Mouse (Mus musculus): ENCODE results near the gene Ccdc88a. TPM values are rescaled to one million over a fixed set of nuclear protein-coding genes. Genes with fewer than 3 reads are reported as not detected.

The Ccdc88a gene
- polyA plus RNA-seq (2015; fragmentation: Illumina TruSeq; extraction: RNeasy Lipid Tissue Mini Kit (QIAGEN cat#74804); ENCODE audit: low read depth, low replicate concordance), result 30.8 TPM

GRCm38 (mm10) chr11:29373396-29374273 is at the start of gene Ccdc88a:
Ccdc88a (plus strand) TSS chr11:29373658.

GRCm38 (mm10) chr11:29514682-29515412 is 141.4 kb downstream of the Ccdc88a start, which contains the start of gene Prorsd1:
Prorsd1 (minus strand) TSS chr11:29515033.

GRCm38 (mm10) chr11:29525988-29526794 is 152.7 kb downstream of the Ccdc88a start, which contains the start of gene Mtif2:
Mtif2 (plus strand) TSS chr11:29526408.

DNA sequence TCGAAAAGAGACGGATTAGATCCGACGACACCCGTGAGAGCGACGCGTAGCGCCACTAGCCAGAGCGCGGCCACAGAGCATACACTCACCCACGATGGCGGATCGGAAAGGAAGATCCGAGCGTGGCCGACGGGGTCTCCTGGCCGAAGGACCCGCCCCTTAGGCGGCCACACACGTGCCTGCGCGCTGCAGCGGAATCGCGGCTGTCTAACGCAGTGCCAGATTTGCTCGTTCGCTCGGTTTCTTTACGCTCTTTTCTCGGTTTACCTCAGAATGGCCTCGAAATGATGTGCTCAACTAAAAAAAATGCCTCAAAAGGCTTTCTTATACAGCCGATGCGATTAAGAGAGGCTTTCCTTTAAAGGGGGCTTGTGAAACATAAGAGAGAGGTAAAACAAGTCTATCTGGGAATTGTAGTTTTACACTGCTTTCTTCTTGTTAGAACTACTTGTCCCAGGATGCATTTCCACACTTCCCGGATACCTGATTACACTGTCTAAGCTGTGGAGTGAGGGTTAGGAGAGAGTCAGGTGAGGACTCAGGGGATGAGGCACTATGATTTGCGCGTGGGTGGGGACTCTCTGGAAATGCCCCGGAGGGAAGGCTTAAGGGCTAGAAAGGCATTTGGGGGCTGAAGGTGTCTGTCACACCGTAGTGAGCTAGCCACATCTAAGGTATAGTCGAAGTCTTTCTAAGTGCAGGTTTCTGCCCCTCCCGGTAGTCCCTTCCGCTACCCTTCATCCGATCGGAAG is 174.5 kb downstream of the Ccdc88a start, which contains the start of the genes Clhc1 and Rps27a:
Clhc1 (plus strand) TSS at position 199 of the 752 bp plus-strand sequence.
Rps27a (minus strand) TSS at position 358 of the 752 bp plus-strand sequence.

Other genes with a start within 250 kb of the Ccdc88a start
- gene Pnpt1, start 242.9 kb upstream of the Ccdc88a start, polyA plus RNA-seq (2015; fragmentation: Illumina TruSeq; extraction: RNeasy Lipid Tissue Mini Kit (QIAGEN cat#74804); ENCODE audit: low read depth, low replicate concordance), result 18.8 TPM
- 27.8 TPM for gene Ppp4r3b, start 200.8 kb upstream of the Ccdc88a start, polyA plus RNA-seq (2015; fragmentation: Illumina TruSeq; extraction: RNeasy Lipid Tissue Mini Kit (QIAGEN cat#74804); ENCODE audit: low read depth, low replicate concordance)
- gene Cfap36, start 126.2 kb upstream of the Ccdc88a start, polyA plus RNA-seq (2015; fragmentation: Illumina TruSeq; extraction: RNeasy Lipid Tissue Mini Kit (QIAGEN cat#74804); ENCODE audit: low read depth, low replicate concordance), result 140 TPM
- 6.8 TPM for gene Prorsd1, start 141.4 kb downstream of the Ccdc88a start, polyA plus RNA-seq (2015; fragmentation: Illumina TruSeq; extraction: RNeasy Lipid Tissue Mini Kit (QIAGEN cat#74804); ENCODE audit: low read depth, low replicate concordance)
- gene Mtif2, start 152.8 kb downstream of the Ccdc88a start, polyA plus RNA-seq (2015; fragmentation: Illumina TruSeq; extraction: RNeasy Lipid Tissue Mini Kit (QIAGEN cat#74804); ENCODE audit: low read depth, low replicate concordance), result 33.3 TPM
- gene Clhc1, start 174.3 kb downstream of the Ccdc88a start, polyA plus RNA-seq (2015; fragmentation: Illumina TruSeq; extraction: RNeasy Lipid Tissue Mini Kit (QIAGEN cat#74804); ENCODE audit: low read depth, low replicate concordance), result 0.46 TPM
- 976 TPM for gene Rps27a, start 174.5 kb downstream of the Ccdc88a start, polyA plus RNA-seq (2015; fragmentation: Illumina TruSeq; extraction: RNeasy Lipid Tissue Mini Kit (QIAGEN cat#74804); ENCODE audit: low read depth, low replicate concordance)